Mouse (Mus musculus) R1 (cell line): Measurements from ENCODE around the gene Tmem132e.

Source experiments
- DNase-seq: peaks from one replicate; pipeline ENCODE4 v3.0.0-alpha.2; 2018; ENCODE audit warnings: low read depth, low spot score

Gene Tmem132e

GRCm38 (mm10) chr11:82428801-82429200 is 40.1 kb downstream of the Tmem132e start:
- DNase-seq: no peak

GRCm38 (mm10) chr11:82434091-82434831 is 45.6 kb downstream of the Tmem132e start:
- DNase-seq: peak; percentile 13

GRCm38 (mm10) chr11:82434832-82435182 is 46.1 kb downstream of the Tmem132e start:
- DNase-seq: peak; percentile 19

- no peak for DNase-seq
Measured at GRCm38 (mm10) chr11:82448485-82448884, 59.8 kb downstream of the Tmem132e start.

- DNase-seq: no peak
Measured at GRCm38 (mm10) chr11:82452516-82452915, 63.8 kb downstream of the Tmem132e start.

GRCm38 (mm10) chr11:82453230-82453629 is 64.5 kb downstream of the Tmem132e start:
- DNase-seq: no peak

GRCm38 (mm10) chr11:82461326-82461725 is 72.6 kb downstream of the Tmem132e start:
- DNase-seq: no peak

- DNase-seq: no peak
Measured at GRCm38 (mm10) chr11:82465536-82465935, 76.8 kb downstream of the Tmem132e start.

- no peak for DNase-seq
Measured at GRCm38 (mm10) chr11:82467218-82467617, 78.5 kb downstream of the Tmem132e start.

- peak; percentile 82 for DNase-seq
Measured at GRCm38 (mm10) chr11:82471076-82471475, 82.4 kb downstream of the Tmem132e start.

GRCm38 (mm10) chr11:82473137-82473621 is 84.5 kb downstream of the Tmem132e start:
- no peak for DNase-seq

- DNase-seq: no peak
Measured at GRCm38 (mm10) chr11:82476092-82476491, 87.4 kb downstream of the Tmem132e start.

- DNase-seq: no peak
Measured at GRCm38 (mm10) chr11:82477412-82477811, 88.7 kb downstream of the Tmem132e start.

GRCm38 (mm10) chr11:82480941-82481340 is 92.2 kb downstream of the Tmem132e start:
- DNase-seq: no peak

- DNase-seq: peak; percentile 8
Measured at GRCm38 (mm10) chr11:82487359-82488086, 98.8 kb downstream of the Tmem132e start.

GRCm38 (mm10) chr11:82490896-82491295 is 102.2 kb downstream of the Tmem132e start:
- DNase-seq: no peak
